19 mouse cellular contexts compared by ENCODE assay signal in the genomic region with DNA sequence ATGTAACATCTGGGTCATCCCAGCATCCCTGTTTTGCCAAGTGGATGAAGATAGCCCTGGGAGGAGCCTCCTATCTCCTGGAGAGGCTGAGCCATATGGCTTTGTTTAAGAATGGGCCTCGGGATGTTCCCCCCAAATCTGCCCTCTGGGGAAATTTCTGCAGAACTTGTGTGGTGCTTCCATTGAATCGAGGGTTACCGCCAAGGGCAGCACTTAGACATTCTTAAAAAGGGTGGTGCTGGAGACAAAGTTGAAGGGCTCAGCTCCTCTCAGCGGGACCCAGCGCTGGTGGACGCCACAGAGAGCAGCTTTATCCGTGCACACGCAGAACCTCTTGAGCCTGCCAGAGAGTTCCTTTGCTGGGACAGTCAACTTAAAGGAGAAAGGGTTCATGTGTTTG.
DNase-seq lines count a peak whose midpoint lies in the region; ATAC-seq and TF ChIP-seq lines count a peak whose summit lies in the region.
"Had no signal": no experiment of that assay in that cellular context is flagged by ENCODE, and none has a peak within 500 bp of the region (broad histone marks: within the 10 kb centered on the region; RNA-seq: fewer than 3 reads in every experiment).

No protein-coding gene starts in this region.

- no peak for ATAC-seq in heart, embryonic 13.5 days (ENCODE audit: extremely low read depth, insufficient number of reproducible peaks, low FRiP score, low TSS enrichment)
- ATAC-seq in lung, embryonic 14.5 days (ENCODE audit: insufficient read depth) = no peak
- ATAC-seq: hindbrain, postnatal 0 days; midbrain, embryonic 15.5 days had no signal

- TF ChIP-seq POLR2A in heart, adult 2 months (IDR thresholded peaks at IDR 0.05; ENCODE audit: insufficient read depth, low read depth, low read length) = no peak

- H3K9me3 ChIP-seq in heart, embryonic 13.5 days = no peaks in the 10 kb centered on the region
- no peaks in the 10 kb centered on the region for H3K9me3 ChIP-seq in lung, embryonic 14.5 days (ENCODE audit: low read depth, low read length)
- H3K9me3 ChIP-seq in E14TG2a.4 (ENCODE audit: low read length) = no peaks in the 10 kb centered on the region
- H3K9me3 ChIP-seq: liver, embryonic 13.5 days; midbrain, embryonic 15.5 days had no signal

- H3K9ac ChIP-seq in heart, embryonic 13.5 days = no peak overlapping the region
- no peak overlapping the region for H3K9ac ChIP-seq in heart, adult 2 months (ENCODE audit: low read depth, low read length)
- H3K9ac ChIP-seq in lung, embryonic 14.5 days = no peak overlapping the region
- H3K9ac ChIP-seq: liver, embryonic 13.5 days; midbrain, embryonic 15.5 days had no signal

- H3K4me2 ChIP-seq in heart, embryonic 13.5 days = no peak overlapping the region
- no peak overlapping the region for H3K4me2 ChIP-seq in lung, embryonic 14.5 days
- H3K4me2 ChIP-seq: liver, embryonic 13.5 days; midbrain, embryonic 15.5 days had no signal

- TF ChIP-seq EP300 in heart, adult 2 months (IDR thresholded peaks at IDR 0.05; ENCODE audit: insufficient read depth, low read depth, low read length) = no peak

- WGBS in heart, embryonic 13.5 days = 50% methylated on average over 8 of the region's 8 CpGs
- 69% methylated on average over 8 of the region's 8 CpGs for WGBS in heart, adult 2 months
- WGBS in lung, embryonic 14.5 days = 43% methylated on average over 8 of the region's 8 CpGs

- no peaks in the 10 kb centered on the region for H3K27me3 ChIP-seq in heart, embryonic 13.5 days (replicated peaks)
- H3K27me3 ChIP-seq in heart, adult 2 months (ENCODE audit: control insufficient read depth, insufficient read depth, low read length) = no peaks in the 10 kb centered on the region
- H3K27me3 ChIP-seq in lung, embryonic 14.5 days (ENCODE audit: insufficient read depth, low read length) = no peaks in the 10 kb centered on the region
- H3K27me3 ChIP-seq in E14TG2a.4 (ENCODE audit: insufficient read depth, low read length) = no peaks in the 10 kb centered on the region
- H3K27me3 ChIP-seq: liver, embryonic 13.5 days; midbrain, embryonic 15.5 days had no signal

- peak overlapping the region; percentile 39; the same call in 1 of the 2 replicates for H3K27ac ChIP-seq in heart, embryonic 13.5 days (replicated peaks)
- H3K27ac ChIP-seq in heart, adult 2 months = no peak overlapping the region
- peak overlapping the region; percentile 30; the same call in 1 of the 2 replicates for H3K27ac ChIP-seq in lung, embryonic 14.5 days (ENCODE audit: low read depth)
- H3K27ac ChIP-seq: hindbrain, postnatal 0 days; liver, embryonic 13.5 days; midbrain, embryonic 15.5 days had no signal

- H3K4me1 ChIP-seq in heart, embryonic 13.5 days = peaks cover 76% of the 10 kb centered on the region
- H3K4me1 ChIP-seq in heart, adult 2 months (ENCODE audit: control insufficient read depth, insufficient read depth, low read length) = peaks cover 40% of the 10 kb centered on the region
- peaks cover 33% of the 10 kb centered on the region for H3K4me1 ChIP-seq in lung, embryonic 14.5 days (ENCODE audit: insufficient read depth)
- H3K4me1 ChIP-seq in E14TG2a.4 (replicated peaks; ENCODE audit: low read depth, low read length) = peaks cover 76% of the 10 kb centered on the region

- TF ChIP-seq CTCF in heart, adult 2 months (IDR thresholded peaks at IDR 0.05) = no peak
- no peak for TF ChIP-seq CTCF in lung, embryonic 14.5 days (IDR thresholded peaks at IDR 0.05; ENCODE audit: low read depth)
- TF ChIP-seq CTCF in E14TG2a.4 (conservative IDR thresholded peaks at IDR 0.05; ENCODE audit: low read length) = no peak

- DNase-seq in heart, adult 2 months = no peak
- DNase-seq in lung, embryonic 14.5 days = no peak
- no peak for DNase-seq in lung, postnatal 36 days
- DNase-seq in WW6 (ENCODE audit: low read depth, low spot score) = peak; percentile 40
- no peak for DNase-seq in ovary, postnatal 10 days (ENCODE audit: low spot score)
- DNase-seq in cerebellum, adult 11 months = no peak
- DNase-seq: adrenal gland, postnatal 10 days; B cell, adult 2 months; cerebellum, adult 18-20 months; gastrocnemius, postnatal 14 days; heart, postnatal 14 days; kidney, adult 8-10 months; kidney, postnatal 4 days; liver, embryonic 13.5 days; thymus, adult 2 months had no signal

- no peaks in the 10 kb centered on the region for H3K36me3 ChIP-seq in heart, embryonic 13.5 days
- H3K36me3 ChIP-seq in heart, adult 2 months (ENCODE audit: control insufficient read depth, insufficient read depth, low read length) = no peaks in the 10 kb centered on the region
- H3K36me3 ChIP-seq in lung, embryonic 14.5 days (ENCODE audit: insufficient read depth) = no peaks in the 10 kb centered on the region
- H3K36me3 ChIP-seq in E14TG2a.4 (ENCODE audit: insufficient read depth, low read length) = peaks cover 17% of the 10 kb centered on the region; the same call in 1 of the 2 replicates
- H3K36me3 ChIP-seq: liver, embryonic 13.5 days; midbrain, embryonic 15.5 days had no signal

- intact Hi-C loops in heart, adult 2 months (cut with DNase I) = no loop called here

- no peak overlapping the region for H3K4me3 ChIP-seq in heart, embryonic 13.5 days
- H3K4me3 ChIP-seq in heart, adult 2 months = no peak overlapping the region
- no peak overlapping the region for H3K4me3 ChIP-seq in lung, embryonic 14.5 days (ENCODE audit: low read depth, low read length)
- peak overlapping the region; percentile 33; the same call in 1 of the 2 replicates for H3K4me3 ChIP-seq in E14TG2a.4 (replicated peaks; ENCODE audit: low read length)
- H3K4me3 ChIP-seq: liver, embryonic 13.5 days; midbrain, embryonic 15.5 days had no signal

- peaks cover 4% of the 10 kb centered on the region; the same call in 1 of the 2 replicates for H3K79me2 ChIP-seq in heart, adult 2 months (replicated peaks; ENCODE audit: control insufficient read depth, insufficient read depth, low read length)
